Mouse (Mus musculus) macrophage (primary cell): Measurements from ENCODE around the gene Ganab. TPM values are rescaled to one million over a fixed set of nuclear protein-coding genes. Genes with fewer than 3 reads are reported as not detected.

Experiments used
- H3K27ac ChIP-seq: fragments of 350-480 bp; formaldehyde crosslinking; 2 replicates; pipeline ENCODE4 v1.9.0; 2021
- H3K36me3 ChIP-seq: fragments of 350-480 bp; formaldehyde crosslinking; 2 replicates; pipeline ENCODE4 v1.9.0; 2021; ENCODE audit errors: inconsistent target
- H3K4me3 ChIP-seq: fragments of 350-480 bp; formaldehyde crosslinking; 2 replicates; pipeline ENCODE4 v1.9.0; 2021; ENCODE audit errors: inconsistent target
- H3K79me2 ChIP-seq: fragments of 350-480 bp; formaldehyde crosslinking; 2 replicates; pipeline ENCODE4 v1.9.0; 2021; ENCODE audit errors: inconsistent target
- WGBS: methylation state at CpG from one replicate; pipeline ENCODE4 v1.1.7; 2026; ENCODE audit warnings: inconsistent platforms; ENCODE audit not compliant: missing documents; 5-methylcytosine and 5-hydroxymethylcytosine counted together
- polyA plus RNA-seq: library from polyadenylated mRNA; stranded (reverse); fragments of 250-400 nt; gene quantifications from 3 replicates; pipeline ENCODE4 v1.2.4, GENCODE M21; 2018; ENCODE audit warnings: inconsistent platforms

Ganab gene
- polyA plus RNA-seq, 1 experiment from 2014 or later = 70.1 TPM

GRCm38 (mm10) chr19:8930771-8931170 lies 32.9 kb downstream of the Ganab start:
- Histone ChIP-seq H3K79me2 (peaks cover 14% of the 10 kb centered on the region; the same call in 1 of the 2 replicates), H3K27ac (no peak overlapping the region), H3K4me3 (peak overlapping the region; percentile 67; the same call in 1 of the 2 replicates), H3K36me3 (peaks cover 39% of the 10 kb centered on the region)
- 83% methylated on average over 7 of the region's 7 CpGs for WGBS

- no peaks in the 10 kb centered on the region for H3K79me2 ChIP-seq
- H3K27ac ChIP-seq = no peak overlapping the region
- H3K36me3 ChIP-seq = peaks cover 44% of the 10 kb centered on the region
- no peak overlapping the region for H3K4me3 ChIP-seq
- 97% methylated on average over 2 of the region's 2 CpGs for WGBS
These were observed 38.9 kb downstream of the Ganab start for GRCm38 (mm10) chr19:8936736-8937135.

- no peak overlapping the region for H3K4me3 ChIP-seq
- peaks cover 35% of the 10 kb centered on the region for H3K79me2 ChIP-seq
- H3K27ac ChIP-seq = no peak overlapping the region
- 92% methylated on average over 15 of the region's 15 CpGs for WGBS
- peaks cover 20% of the 10 kb centered on the region; the same call in 1 of the 2 replicates for H3K36me3 ChIP-seq
These were observed 42.8 kb downstream of the Ganab start for GRCm38 (mm10) chr19:8940526-8941133.

- Histone ChIP-seq H3K36me3 (peaks cover 25% of the 10 kb centered on the region; the same call in 1 of the 2 replicates), H3K4me3 (peak overlapping the region; percentile 62; the same call in 1 of the 2 replicates), H3K27ac (peak overlapping the region; percentile 57), H3K79me2 (peaks cover 40% of the 10 kb centered on the region)
- WGBS = 75% methylated on average over 10 of the region's 10 CpGs
These were observed 43.3 kb downstream of the Ganab start for GRCm38 (mm10) chr19:8941136-8941514.

- WGBS = 3% methylated on average over 51 of the region's 64 CpGs
- Histone ChIP-seq H3K79me2 (peaks cover 46% of the 10 kb centered on the region), H3K36me3 (peaks cover 24% of the 10 kb centered on the region; the same call in 1 of the 2 replicates), H3K27ac (peak within 1 kb of the TSS; percentile 57), H3K4me3 (peak within 1 kb of the TSS; percentile 62)
These were observed 43.8 kb downstream of the Ganab start, which contains the start of gene Mta2 for GRCm38 (mm10) chr19:8941515-8942217. Mta2 (plus strand) TSS chr19:8941875.

GRCm38 (mm10) chr19:8942276-8942964 lies 44.5 kb downstream of the Ganab start:
- Histone ChIP-seq H3K79me2 (peaks cover 53% of the 10 kb centered on the region), H3K27ac (peak overlapping the region; percentile 57), H3K36me3 (peaks cover 22% of the 10 kb centered on the region), H3K4me3 (peak overlapping the region; percentile 62)
- WGBS = under 1% methylated on average over 43 of the region's 46 CpGs

GRCm38 (mm10) chr19:8943047-8943446 lies 45.2 kb downstream of the Ganab start:
- H3K36me3 ChIP-seq = peaks cover 26% of the 10 kb centered on the region
- peaks cover 56% of the 10 kb centered on the region for H3K79me2 ChIP-seq
- WGBS = 41% methylated on average over 2 of the region's 2 CpGs
- peak overlapping the region; percentile 57 for H3K27ac ChIP-seq
- H3K4me3 ChIP-seq = peak overlapping the region; percentile 62

GRCm38 (mm10) chr19:8944062-8944461 lies 46.2 kb downstream of the Ganab start:
- no peak overlapping the region for H3K27ac ChIP-seq
- peaks cover 36% of the 10 kb centered on the region for H3K36me3 ChIP-seq
- H3K4me3 ChIP-seq = no peak overlapping the region; the same call in 1 of the 2 replicates
- WGBS = 9% methylated on average over 4 of the region's 5 CpGs
- H3K79me2 ChIP-seq = peaks cover 56% of the 10 kb centered on the region

GRCm38 (mm10) chr19:8944750-8945149 lies 46.9 kb downstream of the Ganab start:
- 18% methylated on average over 5 of the region's 5 CpGs for WGBS
- H3K4me3 ChIP-seq = peak overlapping the region; percentile 13; the same call in 1 of the 2 replicates
- H3K27ac ChIP-seq = peak overlapping the region; percentile 38; the same call in 1 of the 2 replicates
- peaks cover 43% of the 10 kb centered on the region for H3K36me3 ChIP-seq
- peaks cover 56% of the 10 kb centered on the region for H3K79me2 ChIP-seq

- Histone ChIP-seq H3K36me3 (peaks cover 46% of the 10 kb centered on the region), H3K27ac (peak overlapping the region; percentile 38; the same call in 1 of the 2 replicates), H3K79me2 (peaks cover 56% of the 10 kb centered on the region), H3K4me3 (peak overlapping the region; percentile 13; the same call in 1 of the 2 replicates)
- 45% methylated on average over 6 of the region's 6 CpGs for WGBS
These were observed 47.4 kb downstream of the Ganab start for GRCm38 (mm10) chr19:8945251-8945650.

- Histone ChIP-seq H3K4me3 (no peak overlapping the region), H3K36me3 (peaks cover 62% of the 10 kb centered on the region), H3K79me2 (peaks cover 56% of the 10 kb centered on the region), H3K27ac (no peak overlapping the region)
- 95% methylated on average over 7 of the region's 7 CpGs for WGBS
These were observed 49.1 kb downstream of the Ganab start for GRCm38 (mm10) chr19:8946929-8947328.

- Histone ChIP-seq H3K4me3 (no peak overlapping the region), H3K27ac (no peak overlapping the region), H3K36me3 (peaks cover 65% of the 10 kb centered on the region), H3K79me2 (peaks cover 40% of the 10 kb centered on the region)
- 86% methylated on average over 2 of the region's 5 CpGs for WGBS
These were observed 52.3 kb downstream of the Ganab start for GRCm38 (mm10) chr19:8950190-8950589.

GRCm38 (mm10) chr19:8952241-8952640 lies 54.4 kb downstream of the Ganab start:
- WGBS = 89% methylated on average over 9 of the region's 9 CpGs
- Histone ChIP-seq H3K4me3 (no peak overlapping the region), H3K36me3 (peaks cover 50% of the 10 kb centered on the region), H3K27ac (no peak overlapping the region), H3K79me2 (peaks cover 40% of the 10 kb centered on the region)

- Histone ChIP-seq H3K36me3 (peaks cover 39% of the 10 kb centered on the region), H3K27ac (peak within 1 kb of the TSS; percentile 70), H3K4me3 (peak within 1 kb of the TSS; percentile 97), H3K79me2 (peaks cover 47% of the 10 kb centered on the region)
- WGBS = under 1% methylated on average over 40 of the region's 46 CpGs
These were observed 55.5 kb downstream of the Ganab start, which contains the start of gene Tut1 for GRCm38 (mm10) chr19:8953135-8954039. Tut1 (plus strand) TSS chr19:8953847.
